Mouse (Mus musculus) lung, adult 18-20 months (tissue): Measurements from ENCODE around the gene Arl3.

Experiments
- DNase-seq, 2 experiments: peaks; one replicate each; pipeline ENCODE4 v3.0.0; 2022; ENCODE audit warnings: mixed read lengths in 2 of 2

Gene Arl3

DNA sequence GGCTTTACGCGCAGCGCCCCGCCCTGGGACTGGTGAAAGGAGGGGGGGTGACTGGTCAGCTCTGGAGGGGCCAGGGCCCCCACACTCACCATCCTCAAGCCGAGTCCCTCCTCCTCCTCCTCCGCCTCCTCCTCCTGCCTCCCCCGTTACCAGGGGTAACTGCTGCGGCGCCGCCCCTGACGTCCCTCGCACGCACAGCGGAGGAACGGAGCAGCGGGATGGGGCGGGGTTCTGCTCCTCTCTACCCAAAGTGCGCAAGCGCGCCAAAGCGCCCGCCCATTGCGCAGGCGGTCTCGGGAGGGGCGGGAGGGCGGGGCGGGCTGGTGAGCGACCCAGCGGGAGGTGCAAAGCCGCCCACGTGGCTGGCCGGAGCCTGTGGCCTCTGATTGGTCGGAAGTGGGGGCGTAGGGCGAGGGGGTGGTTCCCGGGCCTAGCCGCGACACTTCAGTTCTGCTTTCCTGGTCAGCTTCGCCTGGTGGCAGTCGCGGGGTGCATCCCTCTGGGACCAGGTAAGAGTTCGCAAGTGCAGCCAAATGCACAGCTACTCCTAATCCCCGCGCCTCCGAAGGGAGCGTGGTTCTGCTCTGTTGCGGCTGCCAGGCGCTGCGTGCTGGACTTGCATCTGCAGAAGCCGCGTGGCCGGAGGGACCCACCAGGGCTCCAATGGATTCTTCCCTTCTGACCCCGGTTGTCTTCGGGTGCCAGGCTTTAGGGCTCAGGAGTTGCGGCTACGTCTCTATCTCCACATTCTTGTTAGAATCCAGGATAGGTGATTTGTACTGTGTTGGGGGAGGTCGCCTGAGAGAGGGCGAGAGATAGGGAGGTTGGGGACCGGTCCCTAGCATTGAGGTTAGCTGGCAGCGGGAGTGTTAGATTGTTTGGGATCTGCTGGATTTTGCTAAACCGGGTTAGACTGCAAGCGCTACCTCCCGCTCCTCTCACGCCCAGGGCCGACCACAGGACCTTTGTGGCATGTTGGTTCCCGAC lies at the start of gene Arl3, which contains the start of gene Sfxn2:
Arl3 (minus strand) TSS at position 248 of the 987 bp plus-strand sequence.
Sfxn2 (plus strand) TSS at position 415 of the 987 bp plus-strand sequence.
- DNase-seq, result peak; percentile 97 to 98

- DNase-seq, result no peak
These were observed 49.7 kb upstream of the Arl3 start for GRCm38 (mm10) chr19:46622659-46623193.

DNA sequence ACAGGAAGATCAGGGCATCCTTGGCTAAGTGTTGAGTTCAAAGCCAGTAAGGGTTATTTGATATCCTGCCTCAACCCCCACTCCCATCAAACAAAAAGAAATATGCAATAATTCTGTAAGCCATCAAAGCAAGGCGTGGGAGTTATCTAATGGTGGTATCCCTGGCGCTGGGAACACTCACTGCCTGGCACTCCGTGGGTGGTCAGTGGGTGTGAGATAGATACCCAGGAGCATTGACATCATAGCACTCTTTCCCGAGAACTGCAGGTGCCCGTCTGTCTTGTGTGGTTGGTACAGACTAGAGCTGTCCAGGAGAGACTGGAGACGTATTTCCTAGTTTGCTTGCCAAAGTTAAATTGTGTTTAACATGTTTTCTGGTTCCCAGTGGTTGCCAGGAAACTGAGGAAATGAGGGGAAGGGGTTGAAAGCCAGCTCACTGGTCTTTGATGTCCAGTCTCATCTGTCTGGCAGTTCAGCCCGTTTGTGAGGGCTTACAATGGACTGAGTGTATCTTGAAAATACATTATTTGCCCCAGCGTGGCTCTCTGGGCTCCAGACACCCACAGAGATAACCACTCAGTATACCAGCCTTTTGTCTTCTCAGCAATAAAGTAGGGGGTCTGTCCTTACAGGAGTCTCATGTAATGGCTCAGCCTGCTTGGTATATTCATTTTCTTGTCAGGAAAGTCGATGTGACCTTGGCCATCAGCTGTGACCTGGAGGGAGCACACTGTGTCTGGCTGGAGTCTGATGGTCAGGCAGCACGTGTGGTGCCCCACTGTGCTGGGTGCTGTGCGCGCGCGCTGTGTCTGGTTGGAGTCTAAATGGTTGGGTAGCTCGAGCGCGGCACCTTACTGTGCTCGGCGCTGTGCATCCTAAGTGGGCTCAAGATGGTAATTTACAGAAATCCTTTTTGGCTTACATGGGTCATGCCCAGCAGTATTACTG lies 48.5 kb upstream of the Arl3 start:
- DNase-seq, result no peak

DNA sequence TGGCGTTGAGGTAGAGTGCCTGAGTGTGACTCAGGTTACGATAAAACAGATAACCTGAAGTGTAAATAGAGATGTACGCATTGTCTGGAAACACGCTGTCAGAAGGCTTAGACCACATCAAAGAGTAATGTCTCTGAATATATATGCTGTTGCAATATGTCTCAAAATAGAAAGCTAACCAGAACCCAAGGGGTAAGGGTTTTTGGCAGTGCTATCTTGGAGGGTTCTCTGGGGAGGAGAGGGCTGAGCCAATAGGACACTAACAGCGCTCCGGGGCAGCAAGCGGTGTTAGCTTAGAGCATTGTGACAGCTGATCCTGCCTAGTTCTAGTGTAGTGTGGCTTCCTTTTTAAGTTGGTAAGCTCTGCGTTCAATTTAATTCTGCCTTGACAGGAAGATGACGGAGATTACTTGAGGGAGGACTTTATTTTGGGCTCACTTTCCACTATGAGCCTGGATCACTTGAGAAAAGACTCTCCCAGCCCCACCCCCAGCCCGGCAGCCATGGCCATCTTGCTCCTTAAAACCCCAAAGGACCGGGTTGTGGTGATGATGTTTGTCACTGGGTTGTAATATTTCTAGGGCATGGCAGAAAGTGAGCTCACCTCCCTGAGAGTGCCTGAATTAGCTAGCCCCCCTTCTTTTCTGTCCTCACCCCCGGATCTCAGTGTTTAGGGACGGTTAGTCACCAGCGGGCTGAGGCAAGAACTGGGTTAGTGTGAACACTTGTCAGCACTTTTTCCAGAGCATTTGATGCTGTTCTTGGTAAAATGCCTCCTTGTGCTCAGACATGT lies 47.2 kb upstream of the Arl3 start:
- no peak for DNase-seq

DNA sequence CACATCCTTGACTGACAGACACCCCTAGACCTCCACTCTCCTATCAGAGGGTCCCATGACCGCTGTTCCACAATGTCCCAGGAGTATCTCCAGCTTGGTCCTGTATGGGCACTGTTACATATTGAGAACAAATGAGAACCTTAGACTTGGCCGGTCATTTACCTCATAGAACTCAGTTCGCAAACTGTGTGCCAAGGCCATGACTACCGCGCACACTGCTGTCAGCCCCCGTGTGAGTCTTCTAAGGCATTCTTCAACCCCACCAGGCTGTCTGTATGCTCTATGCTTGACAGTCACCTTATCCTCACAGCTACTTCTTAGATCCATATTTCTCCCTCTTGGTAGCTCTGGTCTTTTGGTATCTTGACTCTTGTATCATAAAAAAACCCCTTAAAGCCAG lies 46.5 kb upstream of the Arl3 start:
- no peak for DNase-seq

DNA sequence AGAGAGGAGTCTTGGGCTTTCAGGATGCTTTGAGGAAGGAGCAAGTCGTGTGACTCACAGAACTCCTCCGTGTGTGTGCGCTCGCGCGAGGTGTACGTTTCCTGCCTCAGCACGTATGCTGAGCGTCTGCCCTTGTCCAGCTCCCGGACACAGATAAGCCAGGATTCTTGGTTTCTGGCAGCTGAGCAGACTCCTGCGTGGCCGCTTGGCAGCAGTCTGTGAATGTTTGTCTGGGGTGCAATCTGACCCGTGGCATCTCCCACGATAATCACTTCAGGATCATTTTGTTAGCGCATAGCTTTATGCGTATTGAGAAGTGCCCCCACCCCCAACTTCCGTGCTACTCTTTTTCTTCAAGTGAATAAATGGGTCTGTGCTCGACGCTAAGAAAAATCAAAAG lies 46.0 kb upstream of the Arl3 start:
- DNase-seq, result no peak

GRCm38 (mm10) chr19:46618322-46618721 lies 45.3 kb upstream of the Arl3 start:
- DNase-seq, result peak; percentile 62 to 70

GRCm38 (mm10) chr19:46617361-46617760 lies 44.4 kb upstream of the Arl3 start:
- no peak for DNase-seq

- DNase-seq, result no peak
These were observed 43.4 kb upstream of the Arl3 start for GRCm38 (mm10) chr19:46616378-46616777.

- DNase-seq, result no peak
These were observed 35.2 kb upstream of the Arl3 start for GRCm38 (mm10) chr19:46608158-46608557.

DNA sequence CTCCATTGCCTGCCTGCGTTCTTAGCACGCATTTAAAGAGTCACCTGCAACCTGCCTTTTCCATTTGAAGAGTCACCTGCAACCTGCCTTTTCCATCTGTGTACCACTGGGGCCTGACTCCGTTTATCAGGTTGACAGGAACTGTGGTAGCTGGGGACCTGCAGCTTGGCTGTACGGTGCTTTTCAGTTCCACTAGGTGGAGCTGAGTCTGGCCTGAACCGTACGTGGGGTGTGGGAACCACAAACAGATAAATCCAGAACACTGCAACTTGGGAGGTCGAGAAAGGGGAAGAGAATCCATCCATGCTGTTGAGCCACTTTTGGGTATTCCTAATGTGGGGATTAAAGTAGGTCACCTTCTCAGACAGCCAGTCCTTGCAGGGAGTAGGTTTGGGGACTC lies 34.4 kb upstream of the Arl3 start:
- DNase-seq, result peak in 1 of 2 experiments; percentile 41

DNA sequence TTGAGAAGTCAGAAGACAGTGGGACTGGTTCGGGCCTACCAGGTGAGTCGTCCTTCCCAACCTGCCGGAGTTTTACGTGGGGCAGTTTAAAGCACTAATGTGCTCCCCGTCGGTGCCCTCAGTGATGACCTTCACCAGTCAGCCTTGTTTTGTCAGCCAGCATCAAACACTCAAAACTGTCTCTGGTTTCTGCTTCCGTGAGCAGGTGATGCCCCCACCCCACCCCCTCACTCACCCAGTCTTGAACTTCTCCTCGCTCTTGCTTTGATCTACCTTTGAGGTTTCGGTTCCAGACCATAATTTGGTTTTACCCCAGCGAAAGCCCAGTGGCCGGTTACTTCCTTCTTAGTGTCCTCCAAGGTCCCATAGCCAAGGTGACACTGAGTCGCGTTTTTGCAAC lies 33.7 kb upstream of the Arl3 start:
- no peak for DNase-seq

DNA sequence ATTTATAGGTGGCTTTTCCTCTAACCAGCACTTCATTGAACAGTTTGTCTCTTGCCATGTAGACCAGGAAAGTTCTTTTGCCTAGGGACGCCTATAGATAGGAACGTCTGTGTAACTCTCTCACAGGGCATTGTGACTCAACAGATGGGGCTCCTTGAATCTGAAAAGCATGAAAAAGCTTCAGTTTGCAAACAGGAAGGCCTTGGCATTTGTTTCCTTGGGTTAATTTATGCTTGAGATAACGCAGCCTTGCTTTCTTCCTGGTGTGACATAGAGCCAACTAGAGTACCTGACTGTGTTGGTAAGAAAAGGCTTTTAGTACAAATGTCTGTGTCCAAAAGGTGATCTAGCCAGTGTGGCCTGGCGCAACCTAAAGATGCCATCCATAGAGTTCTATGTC lies 29.4 kb upstream of the Arl3 start:
- DNase-seq, result no peak

GRCm38 (mm10) chr19:46601491-46601890 lies 28.5 kb upstream of the Arl3 start:
- DNase-seq, result no peak

- DNase-seq, result no peak
These were observed 27.4 kb upstream of the Arl3 start for GRCm38 (mm10) chr19:46600371-46600770.

DNA sequence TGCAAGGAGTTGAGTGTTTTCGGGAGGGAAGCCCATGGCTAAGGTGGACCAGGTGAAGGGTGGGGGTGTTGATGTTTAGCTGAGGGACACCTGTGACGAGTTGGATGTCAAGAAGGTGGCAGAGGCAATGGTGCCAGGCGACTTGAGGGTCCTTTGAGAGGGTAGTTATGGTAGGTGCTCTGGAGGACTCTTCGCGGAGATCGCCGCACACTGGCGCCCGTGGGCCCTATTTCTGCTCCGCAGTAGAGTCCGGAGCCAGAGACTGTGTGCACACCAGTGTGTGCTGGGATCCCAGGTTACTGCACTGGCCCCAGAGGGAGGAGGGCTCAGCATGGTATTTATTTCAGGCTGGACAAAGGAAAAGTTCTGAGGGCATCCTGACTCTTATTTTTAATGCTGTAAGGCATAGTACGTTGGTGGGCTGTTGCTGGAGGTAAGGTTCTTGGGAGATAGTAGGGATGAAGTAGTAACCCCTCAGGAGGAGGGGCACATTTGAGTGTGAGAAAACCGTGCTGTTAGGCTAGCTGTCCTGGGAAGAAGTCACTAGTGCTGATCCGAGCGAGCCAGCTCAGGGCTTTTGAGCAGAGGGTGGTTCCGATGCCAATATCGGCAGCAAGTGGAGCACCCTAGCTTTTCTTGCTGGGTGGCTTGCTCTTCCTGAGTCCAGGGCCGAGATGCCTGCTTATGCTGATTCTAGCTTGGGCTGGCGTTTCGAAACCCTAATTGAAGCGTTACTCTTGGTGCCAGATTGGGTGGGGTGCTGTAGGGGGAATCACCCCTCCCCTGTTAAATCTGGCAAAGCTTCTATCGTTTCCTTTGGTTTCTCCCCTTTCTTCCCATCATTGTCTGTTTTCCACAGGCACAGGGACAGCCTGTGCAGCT lies 26.6 kb upstream of the Arl3 start:
- peak; percentile 40 to 49 for DNase-seq

DNA sequence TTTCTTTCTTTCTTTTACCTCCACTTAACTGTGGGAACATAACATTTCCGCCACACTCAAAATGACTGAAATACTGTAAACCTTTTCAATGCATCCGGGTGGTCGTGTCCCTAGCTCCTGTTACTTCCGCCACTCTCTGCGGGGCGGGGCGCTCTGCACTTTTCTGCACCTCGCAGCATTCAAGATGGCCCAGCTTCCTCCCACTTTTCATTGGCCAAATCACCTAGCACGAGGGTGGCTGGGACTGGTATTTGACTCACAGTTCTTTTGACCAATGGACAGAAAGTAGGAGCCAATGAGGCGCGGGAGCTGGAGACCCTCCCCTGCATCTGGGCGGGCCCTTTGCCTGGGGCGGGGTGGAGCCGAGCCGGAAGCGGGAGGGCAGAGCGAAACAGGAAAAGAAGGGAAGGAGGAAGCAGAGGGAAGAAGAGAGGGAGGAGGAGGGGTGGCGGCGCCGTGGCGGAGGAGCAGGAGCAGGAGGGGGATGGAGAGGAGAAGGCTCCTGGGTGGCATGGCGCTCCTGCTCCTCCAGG lies 25.8 kb upstream of the Arl3 start, which contains the start of gene Wbp1l:
Wbp1l (plus strand) TSS at position 365 of the 533 bp plus-strand sequence.
- peak; percentile 99 for DNase-seq

DNA sequence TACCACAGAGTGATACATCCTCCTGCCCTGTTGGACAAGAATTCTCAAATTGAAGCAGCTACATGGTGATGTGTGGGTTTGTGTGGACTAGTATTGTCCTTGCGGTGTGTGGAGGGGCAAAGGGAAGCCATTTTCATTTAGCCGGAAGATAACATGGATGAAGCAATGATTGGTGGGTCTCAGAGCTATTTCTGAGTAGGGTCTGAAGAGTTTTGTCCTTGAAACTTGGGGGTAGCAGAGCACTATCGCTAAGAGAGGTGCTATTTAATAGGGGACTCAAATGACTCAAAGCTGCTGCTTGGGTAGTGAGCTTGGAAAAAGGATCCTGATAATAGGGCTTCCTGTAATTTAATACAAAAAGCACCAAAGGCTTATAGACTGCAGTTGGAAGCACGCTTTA lies 25.2 kb upstream of the Arl3 start:
- no peak for DNase-seq

- DNase-seq, result no peak
These were observed 19.9 kb upstream of the Arl3 start for GRCm38 (mm10) chr19:46592751-46593439.

DNA sequence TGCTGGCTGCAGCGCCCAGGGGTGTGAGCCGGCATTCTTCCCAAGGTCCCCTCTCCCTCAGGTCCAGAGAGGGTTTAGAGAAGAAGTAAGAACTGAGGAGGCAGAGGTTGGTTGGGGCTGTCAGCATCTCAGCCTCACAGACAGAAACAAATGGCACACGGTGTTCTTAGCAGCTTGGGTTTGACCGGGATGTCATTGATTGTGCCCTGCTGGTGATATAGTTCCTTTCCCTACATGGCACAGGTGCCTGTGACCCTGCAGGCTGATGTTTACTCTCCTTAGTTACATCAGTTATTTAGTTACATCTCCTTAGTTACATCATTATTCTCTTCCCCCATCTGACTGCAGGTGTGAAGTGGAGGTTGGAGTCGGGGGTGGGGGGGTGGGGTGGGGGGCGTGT lies 18.6 kb upstream of the Arl3 start:
- no peak for DNase-seq
